Mouse (Mus musculus): ENCODE results near the gene Ccl5.
"Not testable (repeated sequence)": the region's sequence is repeated elsewhere in the genome, so short reads cannot be mapped to it uniquely, and the experiment has no call there.

Ccl5 gene

GRCm38 (mm10) chr11:83530360-83530759 lies at the start of gene Ccl5:
Gene Ccl5 (minus strand): TSS chr11:83530518.
- no peak for DNase-seq (ENCODE audit: low read depth, low spot score)

GRCm38 (mm10) chr11:83578999-83579398 lies 48.7 kb upstream of the Ccl5 start:
- DNase-seq (ENCODE audit: low read depth, low spot score), result no peak

- DNase-seq (ENCODE audit: low read depth, low spot score), result peak; percentile 67
Observed at GRCm38 (mm10) chr11:83578186-83578760, 48.0 kb upstream of the Ccl5 start, which contains the start of gene Ccl9. Gene Ccl9 (minus strand): TSS chr11:83578636.

GRCm38 (mm10) chr11:83576927-83577555 lies 46.7 kb upstream of the Ccl5 start:
- peak; percentile 97 for DNase-seq (ENCODE audit: low read depth, low spot score)

- no peak for DNase-seq (ENCODE audit: low read depth, low spot score)
Observed at GRCm38 (mm10) chr11:83572834-83573233, 42.5 kb upstream of the Ccl5 start.

GRCm38 (mm10) chr11:83572223-83572622 lies 41.9 kb upstream of the Ccl5 start:
- DNase-seq (ENCODE audit: low read depth, low spot score), result no peak

- DNase-seq (ENCODE audit: low read depth, low spot score), result no peak
Observed at GRCm38 (mm10) chr11:83570189-83570588, 39.9 kb upstream of the Ccl5 start.

GRCm38 (mm10) chr11:83569249-83569648 lies 38.9 kb upstream of the Ccl5 start:
- no peak for DNase-seq (ENCODE audit: low read depth, low spot score)

GRCm38 (mm10) chr11:83568786-83569185 lies 38.5 kb upstream of the Ccl5 start:
- DNase-seq (ENCODE audit: low read depth, low spot score), result no peak

- no peak for DNase-seq (ENCODE audit: low read depth, low spot score)
Observed at GRCm38 (mm10) chr11:83568061-83568460, 37.7 kb upstream of the Ccl5 start.

- DNase-seq (ENCODE audit: low read depth, low spot score), result no peak
Observed at GRCm38 (mm10) chr11:83567311-83567710, 37.0 kb upstream of the Ccl5 start.

GRCm38 (mm10) chr11:83566617-83567016 lies 36.3 kb upstream of the Ccl5 start:
- DNase-seq (ENCODE audit: low read depth, low spot score), result no peak

- DNase-seq (ENCODE audit: low read depth, low spot score), result peak; percentile 99
Observed at GRCm38 (mm10) chr11:83563754-83564153, 33.4 kb upstream of the Ccl5 start.

GRCm38 (mm10) chr11:83562311-83562887 lies 32.1 kb upstream of the Ccl5 start:
- DNase-seq (ENCODE audit: low read depth, low spot score), result no peak

GRCm38 (mm10) chr11:83560405-83560804 lies 30.1 kb upstream of the Ccl5 start:
- no peak for DNase-seq (ENCODE audit: low read depth, low spot score)

- no peak for DNase-seq (ENCODE audit: low read depth, low spot score)
Observed at GRCm38 (mm10) chr11:83557074-83557473, 26.8 kb upstream of the Ccl5 start.

- DNase-seq (ENCODE audit: low read depth, low spot score), result peak; percentile 95
Observed at GRCm38 (mm10) chr11:83556085-83556781, 25.9 kb upstream of the Ccl5 start.

GRCm38 (mm10) chr11:83551668-83552067 lies 21.4 kb upstream of the Ccl5 start:
- no peak for DNase-seq (ENCODE audit: low read depth, low spot score)

GRCm38 (mm10) chr11:83551037-83551436 lies 20.7 kb upstream of the Ccl5 start:
- not testable (repeated sequence) for DNase-seq (ENCODE audit: low read depth, low spot score)

GRCm38 (mm10) chr11:83550186-83550632 lies 19.9 kb upstream of the Ccl5 start:
- peak; percentile 31 for DNase-seq (ENCODE audit: low read depth, low spot score)

- DNase-seq (ENCODE audit: low read depth, low spot score), result peak; percentile 46
Observed at GRCm38 (mm10) chr11:83544214-83544613, 13.9 kb upstream of the Ccl5 start.

GRCm38 (mm10) chr11:83541415-83541814 lies 11.1 kb upstream of the Ccl5 start:
- no peak for DNase-seq (ENCODE audit: low read depth, low spot score)
